8 mouse cellular contexts compared by ENCODE assay signal in the genomic region with DNA sequence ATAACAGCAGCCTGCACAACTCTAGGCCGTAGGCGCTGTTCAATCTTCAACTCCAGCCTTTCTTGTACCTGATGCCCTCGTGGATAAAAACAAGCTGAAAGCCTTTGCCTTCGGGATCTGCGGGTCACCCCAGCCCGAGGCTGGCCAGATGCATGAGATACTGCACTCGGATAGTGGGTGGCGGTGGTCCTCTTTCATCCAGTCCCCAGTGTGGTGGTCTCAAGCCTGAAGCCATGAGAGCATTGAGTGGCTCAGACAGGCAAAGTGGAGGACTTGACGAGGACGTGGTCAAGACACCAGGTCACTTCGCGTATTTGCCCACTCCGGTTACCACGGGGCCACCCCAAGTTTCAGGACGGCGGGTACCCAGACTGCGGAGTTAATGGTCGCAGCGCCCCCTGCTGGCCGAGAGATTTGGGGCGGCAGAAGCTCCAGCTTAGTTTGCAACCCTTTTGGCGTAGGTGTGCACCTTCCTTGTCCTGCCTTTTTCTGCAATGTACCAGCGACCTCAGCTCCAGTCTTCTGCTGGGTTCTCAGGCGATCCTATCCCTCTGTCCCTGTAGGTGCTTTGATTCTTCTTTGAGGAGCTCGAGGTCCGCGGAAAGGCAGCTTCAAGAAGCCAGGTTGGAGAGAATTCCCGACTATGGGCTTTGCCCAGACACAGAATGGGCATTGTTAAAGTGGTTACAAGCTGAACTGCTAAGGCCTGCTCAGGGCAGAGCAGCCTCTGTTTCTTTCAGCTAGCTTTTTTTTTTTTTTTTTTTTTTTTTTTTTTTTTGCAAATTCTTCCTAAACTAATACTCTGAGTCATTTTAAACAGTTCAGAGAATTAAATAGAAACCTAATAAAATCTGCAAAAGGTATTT. TPM values are rescaled to one million over a fixed set of nuclear protein-coding genes. Genes with fewer than 3 reads are reported as not detected.
DNase-seq lines count a peak whose midpoint lies in the region; ATAC-seq and TF ChIP-seq lines count a peak whose summit lies in the region.

No protein-coding gene starts in this region.

- DNase-seq in ES-E14 (ENCODE audit: low read depth, low spot score) = peak; percentile 64
- DNase-seq in c-Kit-positive CD71-positive TER-119-positive erythroid progenitor cells, embryonic 14.5 days (ENCODE audit: low spot score) = peak; percentile 56
- DNase-seq in heart, postnatal 36 days = peak; percentile 90 to 95
- DNase-seq in layer of hippocampus, adult 2 months (ENCODE audit: low spot score in 2 of 2) = peak; percentile 39 to 80
- DNase-seq in lung, postnatal 10 days = peak; percentile 86
- peak; percentile 44 for DNase-seq in retina, adult 2 months (ENCODE audit: low read depth, low spot score)
- DNase-seq in thymus, postnatal 25 days = peak; percentile 81

- peak overlapping the region; percentile 58; the same call in 1 of the 2 replicates for H3K9ac ChIP-seq in ES-E14 (ENCODE audit: insufficient read depth, low read depth, low read length, poor library complexity, severe bottlenecking)
- no peak overlapping the region for H3K9ac ChIP-seq in forebrain, embryonic 13.5 days

- peak overlapping the region; percentile 42 for H3K4me2 ChIP-seq in forebrain, embryonic 13.5 days

- TF ChIP-seq CTCF in layer of hippocampus, adult 2 months (conservative IDR thresholded peaks at IDR 0.05) = peak; percentile 93

- H3K27me3 ChIP-seq in forebrain, embryonic 13.5 days = 0 out of 2 replicates have a peak, but pooled peaks cover 2% of the 10 kb centered on the region

- H3K4me3 ChIP-seq in ES-E14 (ENCODE audit: insufficient read depth in 1 of 2, low read depth in 1 of 2, low read length in 2 of 2, poor library complexity in 1 of 2, severe bottlenecking in 1 of 2) = peak overlapping the region in 1 of 2 experiments; percentile 49; a peak in 2 of 4 replicates
- H3K4me3 ChIP-seq in forebrain, embryonic 13.5 days = no peak overlapping the region
- peak overlapping the region; percentile 26; the same call in 1 of the 2 replicates for H3K4me3 ChIP-seq in layer of hippocampus, adult 2 months

- no peak overlapping the region for H3K27ac ChIP-seq in ES-E14 (ENCODE audit: insufficient read depth, low read depth, low read length, poor library complexity, severe bottlenecking)
- H3K27ac ChIP-seq in forebrain, embryonic 13.5 days = no peak overlapping the region
- H3K27ac ChIP-seq in layer of hippocampus, adult 2 months = no peak overlapping the region

- peak; percentile 48; the same call in 1 of the 2 replicates for ATAC-seq in forebrain, embryonic 13.5 days

- intact Hi-C loops in heart, postnatal 36 days (cut with DNase I) = loop anchor here (1.0 kb wide), 2 partner anchors 45 to 48 kb away; no protein-coding TSS in a partner anchor

- peaks cover 0 to 13% of the 10 kb centered on the region in 2 experiments; a peak in 2 of 4 replicates for H3K4me1 ChIP-seq in ES-E14 (ENCODE audit: control insufficient read depth in 2 of 2, insufficient read depth in 2 of 2, low read length in 2 of 2, poor library complexity in 1 of 2)
- no peaks in the 10 kb centered on the region; the same call in 1 of the 2 replicates for H3K4me1 ChIP-seq in forebrain, embryonic 13.5 days

- no peaks in the 10 kb centered on the region for H3K9me3 ChIP-seq in ES-E14 (ENCODE audit: control insufficient read depth, insufficient read depth, low read depth, low read length)
- H3K9me3 ChIP-seq in forebrain, embryonic 13.5 days (replicated peaks) = no peaks in the 10 kb centered on the region

- no peaks in the 10 kb centered on the region for H3K36me3 ChIP-seq in ES-E14 (ENCODE audit: control insufficient read depth, insufficient read depth, low read length, poor library complexity, severe bottlenecking)
- no peaks in the 10 kb centered on the region for H3K36me3 ChIP-seq in forebrain, embryonic 13.5 days (ENCODE audit: poor library complexity, severe bottlenecking)

- WGBS in forebrain, embryonic 13.5 days = 10% methylated on average over 28 of the region's 28 CpGs

- in situ Hi-C loops in ES-E14 (cut with MboI; ENCODE audit: low sequenced_read_pairs in 2 of 2, unreplicated experiment in 2 of 2) = no loop called here

TF ChIP-seq in ES-E14, 5 proteins besides CTCF, POLR2A, EP300 and RAD21:
- peak; percentile 90 for TF ChIP-seq ZNF384 (IDR thresholded peaks at IDR 0.05; ENCODE audit: low read depth, low read length)
- peak; percentile 56; the same call in 1 of the 2 replicates for TF ChIP-seq ZC3H11A (IDR thresholded peaks at IDR 0.05; ENCODE audit: borderline replicate concordance, low read depth, low read length)
- TF ChIP-seq MAFK (IDR thresholded peaks at IDR 0.05; ENCODE audit: insufficient read depth, low read depth, low read length) = no peak
TF ChIP-seq in ES-E14: peak in this region for 2.

RNA-seq across cellular contexts. Expression of a gene that starts 14.4 kb away (rescaled TPM):
- 159 and 169 TPM in 2 replicates for total RNA-seq in ES-E14 (2012; rRNA removed)
- 42.7 and 49.4 TPM in 2 replicates for polyA plus RNA-seq in forebrain, embryonic 13.5 days (2015; fragmentation: Nextera tagmentation; extraction: Ambion mirVana)
- total RNA-seq in heart, postnatal 36 days (2021) = 100 to 1,000 TPM; 120 to 134 TPM
- total RNA-seq in layer of hippocampus, adult 2 months (2021) = 10 to 100 TPM; 29.9 to 37.9 TPM

RNA-seq across cellular contexts. Expression of a gene that starts 56.9 kb away (rescaled TPM):
- total RNA-seq in ES-E14 (2012; rRNA removed) = 324 and 328 TPM in 2 replicates
- polyA plus RNA-seq in forebrain, embryonic 13.5 days (2015; fragmentation: Nextera tagmentation; extraction: Ambion mirVana) = 62.2 and 63.6 TPM in 2 replicates
- 10 to 100 TPM; 16.5 to 27.9 TPM for total RNA-seq in heart, postnatal 36 days (2021)
- total RNA-seq in layer of hippocampus, adult 2 months (2021) = 10 to 100 TPM; 21.4 to 26.5 TPM

RNA-seq across cellular contexts. Expression of a gene that starts 57.3 kb away (rescaled TPM):
- 17.0 and 17.8 TPM in 2 replicates for total RNA-seq in ES-E14 (2012; rRNA removed)
- polyA plus RNA-seq in forebrain, embryonic 13.5 days (2015; fragmentation: Nextera tagmentation; extraction: Ambion mirVana) = 7.6 and 9.5 TPM in 2 replicates
- total RNA-seq in heart, postnatal 36 days (2021) = 10 to 100 TPM in 1 of 2 experiments, 1 to 10 TPM in 1; 8.9 to 10.1 TPM
- total RNA-seq in layer of hippocampus, adult 2 months (2021) = 10 to 100 TPM; 10.1 to 13.3 TPM

Comparison
In these comparisons a context has a peak if more than half of its experiments do, and no peak if none do; other contexts are left out.
1. RNA of a gene that starts 56.9 kb away (total RNA-seq): 324 to 328 TPM in ES-E14; 16.5 to 27.9 TPM in heart, postnatal 36 days and 21.4 to 26.5 TPM in layer of hippocampus, adult 2 months; every median in the first group is over 10 times any median in the second.
2. Peak in every context shown above with its lines, with median percentiles within 50 percentile points of each other: DNase-seq.